Mouse (Mus musculus) erythroblast, embryonic 14.5 days (primary cell): ENCODE results near the gene Foxa2.

ENCODE experiments used
- GATA1 ChIP-seq: IDR thresholded peaks from 2 replicates; pipeline ENCODE4 v1.6.1; 2012; ENCODE audit warnings: low read length, inconsistent platforms, mixed read lengths
- TAL1 ChIP-seq: IDR thresholded peaks from 3 replicates; pipeline ENCODE4 v1.6.1; 2012; ENCODE audit warnings: low read length, inconsistent platforms, mixed read lengths

GRCm38 (mm10) chr2:148048484-148049129, 1.8 kb upstream of the Foxa2 start:
- no peak for TF ChIP-seq GATA1
- TF ChIP-seq TAL1, result no peak
